Mouse (Mus musculus) heart, postnatal 0 days (tissue): ENCODE data around the gene Wnt4. TPM values are rescaled to one million over a fixed set of nuclear protein-coding genes. Genes with fewer than 3 reads are reported as not detected.

Experiments
- ATAC-seq: fragments of 200-750 bp; cut with Nextera tagmentation; 2 replicates; pipeline ENCODE4 v1.8.0; 2017; ENCODE audit warnings: low read depth, moderate number of reproducible peaks, moderate library complexity; ENCODE audit not compliant: insufficient read depth
- DNase-seq: peaks from one replicate; pipeline ENCODE4 v3.0.0-alpha.2; 2016; ENCODE audit warnings: low spot score
- H3K27ac ChIP-seq: fragments of 300-500 bp; sonication (generic); 2 replicates; pipeline ENCODE4 v1.5.1; 2014; ENCODE audit warnings: low read depth, mild to moderate bottlenecking
- H3K27me3 ChIP-seq: fragments of 300-500 bp; sonication (generic); 2 replicates; pipeline ENCODE4 v1.6.1; 2014; ENCODE audit warnings: low read length, mixed read lengths; ENCODE audit not compliant: control insufficient read depth, insufficient read depth
- H3K36me3 ChIP-seq: fragments of 300-500 bp; sonication (generic); replicated peaks from 2 replicates; pipeline ENCODE4 v1.6.1; 2014; ENCODE audit warnings: low read length, mixed read lengths; ENCODE audit not compliant: control insufficient read depth, insufficient read depth
- H3K4me1 ChIP-seq: fragments of 300-500 bp; sonication (generic); 2 replicates; pipeline ENCODE4 v1.6.1; 2014; ENCODE audit warnings: antibody characterized with exemption; ENCODE audit not compliant: control insufficient read depth, insufficient read depth
- H3K4me2 ChIP-seq: fragments of 300-500 bp; sonication (generic); 2 replicates; pipeline ENCODE4 v1.6.1; 2014; ENCODE audit warnings: low read depth, mild to moderate bottlenecking, low read length, moderate library complexity
- H3K4me3 ChIP-seq: fragments of 300-500 bp; sonication (generic); 2 replicates; pipeline ENCODE4 v1.5.1; 2014; ENCODE audit warnings: low read depth, low read length
- H3K9ac ChIP-seq: fragments of 300-500 bp; sonication (generic); replicated peaks from 2 replicates; pipeline ENCODE4 v1.6.1; 2014; ENCODE audit warnings: low read depth, low read length, mixed read lengths
- H3K9me3 ChIP-seq: fragments of 300-500 bp; sonication (generic); replicated peaks from 2 replicates; pipeline ENCODE4 v1.6.1; 2016; ENCODE audit warnings: low read length; ENCODE audit not compliant: control insufficient read depth
- CTCF ChIP-seq: IDR thresholded peaks from 2 replicates; pipeline ENCODE4 v1.5.1; 2016; ENCODE audit warnings: antibody characterized with exemption, control low read depth, low read depth
- EP300 ChIP-seq: IDR thresholded peaks from 2 replicates; pipeline ENCODE4 v1.6.1; 2016; ENCODE audit warnings: antibody characterized with exemption, low read depth
- WGBS: fragments of 180-500 bp; shearing (Covaris S2); extraction: QIAGEN DNeasy Blood & Tissue Kit; methylation state at CpG from one replicate; pipeline ENCODE4 v1.1.7; 2014; 5-methylcytosine and 5-hydroxymethylcytosine counted together
- polyA plus RNA-seq: library from polyadenylated mRNA; unstranded; fragments of >200 nt; fragmentation: Nextera tagmentation; extraction: Ambion mirVana; gene quantifications from 2 replicates; pipeline ENCODE4 v1.2.1, GENCODE M21; 2015
- total RNA-seq: library from RNA; depleted of rRNA; stranded (reverse); fragments of >200 nt; gene quantifications from 2 replicates; pipeline ENCODE4 v1.2.3, GENCODE M21; 2014; ENCODE audit warnings: low replicate concordance

The Wnt4 gene
- total and polyA plus RNA-seq, 2 experiments from 2014 or later: 0.36 to 2.9 TPM

DNA sequence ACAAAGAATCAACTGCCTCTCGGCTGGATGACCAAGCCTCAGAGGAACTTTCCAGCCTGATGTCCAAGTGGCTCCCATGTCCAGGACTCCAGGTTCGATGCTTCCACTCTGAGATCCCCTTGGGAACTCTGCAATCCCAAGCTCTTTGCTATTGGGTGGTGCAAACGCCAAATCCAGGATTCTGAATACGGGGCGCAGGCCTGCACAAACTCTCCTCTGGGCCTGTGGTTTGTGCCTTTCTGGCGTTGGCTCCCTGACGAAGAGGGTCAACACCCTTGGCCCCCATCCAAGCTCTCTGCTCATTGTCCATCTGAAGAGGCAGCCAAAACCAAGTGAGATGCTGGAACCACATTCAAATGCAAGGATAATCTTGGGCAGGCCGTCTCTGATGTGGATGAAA lies 21.1 kb downstream of the Wnt4 start:
- H3K9me3 ChIP-seq: no peaks in the 10 kb centered on the region
- no peak overlapping the region for H3K4me2 ChIP-seq
- H3K4me1 ChIP-seq: no peaks in the 10 kb centered on the region
- DNase-seq (no peak), ATAC-seq (no peak)
- no peak overlapping the region for H3K27ac ChIP-seq
- H3K9ac ChIP-seq: no peak overlapping the region
- 63% methylated on average over 8 of the region's 8 CpGs for WGBS
- H3K36me3 ChIP-seq: no peaks in the 10 kb centered on the region
- no peaks in the 10 kb centered on the region for H3K27me3 ChIP-seq
- no peak overlapping the region for H3K4me3 ChIP-seq
- TF ChIP-seq EP300 (no peak), CTCF (no peak)

DNA sequence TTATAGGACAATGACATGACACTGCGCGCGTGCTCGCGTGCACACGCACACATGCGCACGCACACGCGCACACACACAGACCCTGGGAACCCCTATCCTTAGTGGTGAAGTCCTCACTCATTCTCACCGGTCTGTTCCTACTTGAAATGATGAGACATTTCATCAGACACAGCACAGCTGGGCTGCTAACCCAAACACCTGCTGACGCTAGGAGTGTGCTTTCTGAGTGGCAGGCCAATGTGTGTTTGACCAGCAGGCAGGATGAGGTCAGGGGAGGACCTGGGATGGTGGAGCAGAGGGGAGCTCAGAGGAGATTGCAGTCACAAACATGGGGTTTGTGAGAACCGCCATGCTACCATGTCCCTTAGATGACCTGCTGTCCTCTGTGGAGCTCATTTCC lies 22.9 kb downstream of the Wnt4 start:
- DNase-seq (no peak), ATAC-seq (no peak)
- 89% methylated on average over 13 of the region's 13 CpGs for WGBS
- Histone ChIP-seq H3K9me3 (no peaks in the 10 kb centered on the region), H3K4me1 (no peaks in the 10 kb centered on the region), H3K36me3 (no peaks in the 10 kb centered on the region), H3K4me3 (no peak overlapping the region), H3K27me3 (no peaks in the 10 kb centered on the region), H3K9ac (no peak overlapping the region), H3K27ac (no peak overlapping the region), H3K4me2 (no peak overlapping the region)
- TF ChIP-seq EP300 (no peak), CTCF (no peak)

DNA sequence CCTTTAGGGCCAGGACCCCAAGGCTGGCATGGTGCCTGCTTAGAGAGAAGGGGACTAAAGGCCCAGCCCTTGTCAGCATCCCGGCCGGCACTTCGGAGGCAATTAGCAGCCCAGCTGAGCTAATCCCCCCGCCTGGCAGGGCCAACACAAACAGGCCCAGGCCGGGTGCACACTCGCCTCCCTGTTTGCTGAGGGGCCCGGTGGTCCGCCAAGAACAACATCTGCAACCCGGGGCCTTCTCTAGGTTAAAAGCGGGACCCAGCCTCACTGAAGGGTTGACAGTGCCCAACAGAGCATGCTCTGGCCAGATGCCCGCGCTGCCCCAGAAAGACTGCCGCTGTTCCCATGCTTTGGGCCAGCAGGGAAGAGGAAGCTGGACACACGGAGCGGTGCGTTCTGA lies 24.3 kb downstream of the Wnt4 start:
- TF ChIP-seq EP300 (no peak), CTCF (no peak)
- WGBS: 61% methylated on average over 16 of the region's 16 CpGs
- no peak overlapping the region for H3K4me2 ChIP-seq

DNA sequence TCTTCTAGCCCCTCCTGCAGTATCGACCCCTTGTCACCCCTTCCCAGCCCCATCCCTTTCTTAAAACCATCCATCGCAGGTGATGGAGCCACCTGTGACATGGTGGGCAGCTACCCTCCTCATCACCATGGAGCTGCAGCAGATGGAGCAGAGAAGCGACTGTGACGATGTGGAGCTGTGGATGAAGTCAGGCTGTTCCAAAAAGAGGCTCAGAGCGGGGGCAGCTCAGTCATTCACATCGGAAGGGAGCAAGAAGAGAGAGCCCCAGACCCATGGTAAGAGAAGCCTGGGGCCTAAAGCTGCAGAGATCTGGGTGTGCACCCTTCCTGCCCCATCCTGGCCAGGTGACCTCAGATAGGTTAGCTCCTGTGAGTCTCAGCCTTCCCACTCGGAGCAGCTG lies 26.8 kb downstream of the Wnt4 start:
- TF ChIP-seq CTCF (no peak), EP300 (no peak)
- no peaks in the 10 kb centered on the region for H3K36me3 ChIP-seq
- no peaks in the 10 kb centered on the region for H3K27me3 ChIP-seq
- no peaks in the 10 kb centered on the region for H3K9me3 ChIP-seq
- H3K4me1 ChIP-seq: no peaks in the 10 kb centered on the region
- WGBS: 89% methylated on average over 7 of the region's 7 CpGs
- H3K4me3 ChIP-seq: no peak overlapping the region
- ATAC-seq (no peak), DNase-seq (no peak)
- no peak overlapping the region for H3K9ac ChIP-seq
- no peak overlapping the region for H3K4me2 ChIP-seq
- H3K27ac ChIP-seq: no peak overlapping the region

More for the DNA sequence above, 24.3 kb downstream of the Wnt4 start:
- H3K9me3 ChIP-seq: no peaks in the 10 kb centered on the region
- H3K27ac ChIP-seq: no peak overlapping the region
- H3K27me3 ChIP-seq: no peaks in the 10 kb centered on the region
- H3K4me3 ChIP-seq: no peak overlapping the region
- H3K36me3 ChIP-seq: no peaks in the 10 kb centered on the region
- H3K4me1 ChIP-seq: no peaks in the 10 kb centered on the region
- ATAC-seq: no peak
- DNase-seq: no peak
- no peak overlapping the region for H3K9ac ChIP-seq

DNA sequence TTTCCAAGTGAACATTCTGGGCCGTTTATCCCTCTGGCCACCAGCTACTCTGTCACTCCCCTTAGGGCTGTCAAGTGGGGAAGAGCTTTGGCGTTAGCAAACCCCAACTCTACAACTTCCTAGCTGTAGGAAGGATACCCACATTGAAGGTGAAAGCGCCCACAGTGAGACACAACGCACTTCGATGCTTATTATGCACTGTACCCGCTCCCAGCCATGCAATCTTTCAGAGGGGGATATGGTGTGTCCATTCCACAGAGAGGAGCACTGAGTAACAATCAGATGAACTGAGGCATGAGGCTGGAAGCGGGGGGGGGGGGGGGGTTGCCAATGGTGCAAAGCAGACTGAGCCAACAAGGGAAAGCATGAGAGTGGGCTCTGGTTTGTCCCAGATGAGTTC lies 27.8 kb downstream of the Wnt4 start:
- H3K36me3 ChIP-seq: no peaks in the 10 kb centered on the region
- no peak overlapping the region for H3K4me3 ChIP-seq
- H3K4me2 ChIP-seq: no peak overlapping the region
- TF ChIP-seq CTCF: no peak
- TF ChIP-seq EP300: no peak
- H3K4me1 ChIP-seq: no peaks in the 10 kb centered on the region
- H3K27me3 ChIP-seq: no peaks in the 10 kb centered on the region
- no peak for DNase-seq
- H3K9ac ChIP-seq: no peak overlapping the region
- no peak for ATAC-seq
- 82% methylated on average over 7 of the region's 7 CpGs for WGBS
- H3K9me3 ChIP-seq: no peaks in the 10 kb centered on the region
- H3K27ac ChIP-seq: no peak overlapping the region

DNA sequence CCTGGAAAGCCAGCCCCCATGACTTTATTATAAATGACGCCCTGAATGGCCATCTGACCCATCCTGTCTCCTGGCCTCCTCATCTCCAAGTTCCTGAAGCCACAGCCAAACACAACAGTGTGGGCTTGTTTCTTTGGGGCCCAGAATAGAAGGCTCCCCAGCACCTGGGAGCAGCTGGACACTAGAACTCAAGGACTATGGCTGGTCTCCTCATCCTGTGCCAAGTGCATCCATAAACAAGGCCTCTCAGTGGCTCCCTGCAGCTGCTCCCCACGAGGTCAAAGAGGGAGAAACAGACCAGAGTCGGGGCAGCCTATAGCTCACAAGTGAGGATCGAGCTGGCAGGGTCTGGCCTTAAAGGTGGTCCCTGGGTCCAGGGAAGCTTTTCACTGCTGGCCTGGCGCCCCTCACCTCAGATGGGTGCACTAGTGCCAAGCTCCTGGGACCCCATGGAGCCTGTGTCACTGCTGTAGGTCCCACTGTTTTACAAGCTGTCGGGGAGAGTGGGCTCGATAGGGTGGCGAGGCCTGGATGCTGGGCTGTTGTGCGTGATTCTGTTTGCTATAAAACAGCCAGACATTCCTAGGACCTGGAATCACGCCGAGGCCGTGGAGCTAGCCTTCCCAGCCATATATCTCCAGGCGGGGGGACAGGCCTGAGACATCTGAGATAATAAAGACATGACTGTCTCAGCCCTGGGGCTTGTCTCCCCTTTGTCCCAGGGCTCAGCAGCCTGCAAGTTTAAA lies 28.7 kb downstream of the Wnt4 start:
- Histone ChIP-seq H3K4me2 (no peak overlapping the region), H3K27ac (0 out of 2 replicates have a peak overlapping the region, but pooled peaks have one; percentile 9), H3K9me3 (no peaks in the 10 kb centered on the region), H3K4me3 (no peak overlapping the region), H3K9ac (0 out of 2 replicates have a peak overlapping the region, but pooled peaks have one; percentile 2), H3K27me3 (no peaks in the 10 kb centered on the region), H3K4me1 (no peaks in the 10 kb centered on the region), H3K36me3 (no peaks in the 10 kb centered on the region)
- no peak for DNase-seq
- no peak for ATAC-seq
- no peak for TF ChIP-seq EP300
- no peak for TF ChIP-seq CTCF
- 63% methylated on average over 13 of the region's 13 CpGs for WGBS
